Mouse (Mus musculus) fibroblast of lung, adult 2 months (primary cell): ENCODE results near the gene Cygb.
"Not testable (repeated sequence)": the region's sequence is repeated elsewhere in the genome, so short reads cannot be mapped to it uniquely, and the experiment has no call there.

ENCODE experiments used
- DNase-seq: peaks from one replicate; pipeline ENCODE4 v3.0.0-alpha.2; 2011; ENCODE audit warnings: low read depth

Cygb gene

DNA sequence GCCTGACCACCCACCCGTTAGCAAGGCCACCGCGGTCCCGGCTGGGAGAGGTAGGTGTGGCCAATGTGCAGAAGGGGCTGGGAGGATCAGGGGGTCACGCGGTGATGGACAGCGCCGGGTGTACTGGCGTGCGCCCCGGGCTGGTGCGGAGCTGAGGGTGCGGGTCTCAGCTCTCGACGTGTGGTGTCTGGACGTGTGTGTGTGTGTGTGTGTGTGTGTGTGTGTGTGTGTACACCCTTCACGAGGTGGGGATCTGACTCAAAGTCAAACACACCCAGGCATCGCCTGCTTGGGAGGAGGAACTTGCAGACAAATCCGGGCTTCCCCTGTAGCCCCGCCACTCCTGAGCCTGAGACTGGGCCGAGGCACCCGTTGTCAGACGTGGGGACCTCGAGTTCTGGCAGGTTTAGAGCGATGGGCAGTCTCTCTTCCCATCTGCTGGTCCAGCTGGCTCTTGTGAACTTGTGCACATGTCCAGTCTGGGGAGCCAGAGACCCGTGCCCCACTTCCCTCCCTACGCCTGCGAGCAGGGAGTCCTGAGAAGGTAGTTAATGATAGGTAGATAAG is at the start of gene Cygb:
Gene Cygb (minus strand): TSS at position 59 of the 567 bp plus-strand sequence.
- no peak for DNase-seq

DNA sequence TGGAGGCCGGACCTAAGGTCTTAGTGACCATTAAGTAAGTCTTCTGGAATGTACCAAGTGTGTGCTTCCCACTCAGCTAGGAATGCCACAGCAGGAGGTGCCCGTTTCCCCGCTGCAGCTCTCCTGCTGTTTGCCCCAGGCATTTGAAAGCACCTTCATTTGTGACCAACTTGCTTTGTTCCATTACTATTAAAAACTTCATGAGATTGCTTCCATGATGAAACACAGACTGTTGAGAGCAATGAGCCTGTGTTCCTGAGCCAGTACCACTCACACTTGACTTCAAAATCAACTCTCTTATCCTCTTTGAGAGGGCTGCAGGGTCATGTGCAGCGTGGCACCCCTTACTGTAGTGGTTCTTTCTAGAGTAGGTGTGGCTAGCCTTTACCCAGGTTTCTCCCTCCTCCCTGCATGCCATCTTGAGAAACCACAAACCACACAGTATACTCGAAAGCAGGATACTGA is 47.3 kb upstream of the Cygb start:
- DNase-seq = peak; percentile 30

DNA sequence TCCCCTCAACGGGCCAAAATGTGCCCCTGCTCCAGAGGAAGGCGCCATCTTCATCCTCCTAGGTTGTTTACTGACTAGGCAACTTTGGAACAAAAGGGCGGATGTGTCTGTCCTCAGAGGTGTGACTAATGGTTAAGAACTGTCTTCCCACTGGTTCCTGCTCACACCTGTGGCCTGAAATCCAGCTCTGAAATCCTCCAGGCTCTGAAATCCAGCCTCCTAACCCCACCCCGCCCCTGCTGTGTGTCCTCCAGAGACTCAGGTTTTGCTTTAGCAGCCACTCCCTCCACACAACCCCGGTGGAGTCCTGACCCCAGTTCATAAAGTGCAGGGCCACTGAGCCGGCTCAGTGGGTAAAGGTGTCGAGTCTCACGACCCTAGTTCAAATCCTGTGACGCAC is 43.4 kb upstream of the Cygb start:
- DNase-seq = no peak

DNA sequence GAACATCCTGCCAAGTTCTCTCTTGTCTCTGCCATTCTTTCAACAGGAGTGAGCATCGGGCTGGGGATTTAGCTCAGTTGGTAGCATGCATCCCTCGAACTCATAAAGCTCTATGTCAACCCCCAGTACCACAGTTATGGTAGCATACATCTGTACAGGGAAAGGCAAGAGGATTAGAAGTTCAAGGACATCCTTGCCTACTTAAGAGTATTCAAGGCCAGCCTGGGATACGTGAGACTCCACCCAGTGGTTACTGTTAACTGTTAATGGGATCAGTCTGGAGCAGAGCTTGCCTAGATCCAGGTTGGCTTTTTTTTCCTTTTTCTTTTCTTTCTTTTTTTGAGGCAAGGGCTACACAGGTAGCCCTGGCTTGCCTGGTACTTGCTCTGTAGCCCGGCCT is 42.3 kb upstream of the Cygb start:
- DNase-seq = no peak

DNA sequence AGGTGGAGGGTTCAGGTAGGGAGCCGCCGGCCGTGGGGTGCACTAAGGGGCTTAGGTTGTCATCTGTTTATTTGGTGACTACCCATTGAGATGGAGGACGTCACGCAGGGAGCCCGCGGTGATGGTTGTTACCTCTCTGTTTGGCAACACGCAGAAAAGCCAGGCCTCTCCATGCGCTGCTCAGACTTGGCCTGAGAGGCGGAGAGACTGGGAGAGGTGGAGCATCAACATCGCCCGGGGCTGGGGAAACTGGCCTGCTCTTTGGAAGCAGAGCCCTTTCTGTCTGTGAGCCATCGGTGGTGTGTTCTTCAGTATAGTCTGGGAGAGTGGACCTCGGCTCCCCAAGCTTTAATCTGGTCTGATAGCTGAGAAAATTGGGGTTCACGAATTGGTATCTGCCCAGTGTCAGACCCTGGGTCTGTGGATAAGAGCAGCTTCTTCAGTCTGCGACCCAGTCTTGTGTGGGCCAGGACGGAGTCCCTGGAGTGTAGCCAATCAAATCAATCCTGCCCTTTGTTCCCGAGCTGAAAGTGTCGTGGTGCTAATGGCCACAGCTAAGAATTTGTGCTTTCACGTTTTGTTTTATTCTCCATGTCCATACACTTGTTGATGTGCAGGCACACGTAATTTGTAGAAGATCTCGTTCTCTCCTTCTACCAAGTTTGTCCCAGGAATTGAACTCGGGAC is 41.2 kb upstream of the Cygb start:
- no peak for DNase-seq

DNA sequence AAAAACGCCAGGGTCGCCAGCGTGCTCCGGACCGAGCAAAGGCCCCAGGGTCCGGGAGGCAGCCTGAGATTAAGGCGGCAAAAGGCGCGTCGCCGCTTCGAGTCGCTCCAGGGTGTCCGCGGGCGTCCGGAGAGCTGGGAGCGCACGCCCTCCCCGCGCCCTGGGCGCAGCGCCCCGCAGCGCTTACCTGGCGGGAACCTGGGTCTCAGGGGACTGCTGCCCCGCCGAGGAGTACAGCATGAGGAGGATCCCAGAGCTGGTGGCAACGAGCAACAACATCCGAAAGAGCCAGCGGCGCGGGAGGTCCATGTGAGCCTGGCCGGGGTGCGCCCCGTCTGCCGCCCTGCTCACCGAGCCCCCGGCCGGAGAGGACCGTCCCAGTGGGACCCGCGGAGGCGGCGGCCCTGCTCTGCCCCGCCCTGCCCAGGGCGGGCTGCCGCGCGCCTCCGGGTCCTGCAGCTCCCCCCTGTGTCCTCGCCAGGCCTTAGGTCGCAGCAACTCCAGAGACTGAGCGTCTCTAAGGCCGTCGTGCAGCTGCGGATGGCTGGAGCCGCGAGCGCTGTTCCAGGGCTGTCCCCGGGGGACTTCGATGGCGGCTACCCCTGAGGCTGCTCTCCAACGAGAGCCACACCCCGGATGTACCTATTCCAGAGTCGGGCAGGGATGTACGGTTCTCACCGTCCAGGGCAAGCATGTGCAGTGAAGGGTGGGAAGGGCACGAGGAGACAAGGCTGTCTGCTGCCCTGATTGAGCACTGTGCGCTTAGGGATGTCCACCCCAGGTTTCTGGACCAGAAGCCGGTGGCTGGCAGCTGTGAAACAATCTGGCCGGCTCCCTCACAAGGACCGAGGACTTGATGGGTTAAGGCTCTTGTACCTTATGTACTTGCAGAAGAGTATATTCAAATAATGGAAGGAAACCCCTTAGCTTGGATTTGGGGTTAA is 40.4 kb upstream of the Cygb start:
- no peak for DNase-seq

DNA sequence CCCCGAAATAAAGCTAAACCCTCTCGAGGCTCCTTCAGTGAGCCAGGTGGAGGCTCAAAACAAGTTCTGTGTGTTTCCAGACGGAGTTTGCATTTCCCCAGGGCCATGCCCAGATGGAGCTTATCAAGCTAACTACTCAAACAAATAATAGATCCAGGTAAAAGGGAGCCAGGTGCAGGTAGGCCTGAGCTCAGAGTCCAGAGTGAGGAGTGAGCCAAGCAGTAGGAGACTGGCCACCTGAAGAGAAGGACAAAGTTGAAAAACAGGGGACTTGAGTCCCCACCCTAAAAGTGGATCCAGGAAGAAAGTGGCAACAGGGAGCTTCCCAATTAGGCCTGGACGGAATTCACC is 39.8 kb upstream of the Cygb start:
- DNase-seq = no peak

DNA sequence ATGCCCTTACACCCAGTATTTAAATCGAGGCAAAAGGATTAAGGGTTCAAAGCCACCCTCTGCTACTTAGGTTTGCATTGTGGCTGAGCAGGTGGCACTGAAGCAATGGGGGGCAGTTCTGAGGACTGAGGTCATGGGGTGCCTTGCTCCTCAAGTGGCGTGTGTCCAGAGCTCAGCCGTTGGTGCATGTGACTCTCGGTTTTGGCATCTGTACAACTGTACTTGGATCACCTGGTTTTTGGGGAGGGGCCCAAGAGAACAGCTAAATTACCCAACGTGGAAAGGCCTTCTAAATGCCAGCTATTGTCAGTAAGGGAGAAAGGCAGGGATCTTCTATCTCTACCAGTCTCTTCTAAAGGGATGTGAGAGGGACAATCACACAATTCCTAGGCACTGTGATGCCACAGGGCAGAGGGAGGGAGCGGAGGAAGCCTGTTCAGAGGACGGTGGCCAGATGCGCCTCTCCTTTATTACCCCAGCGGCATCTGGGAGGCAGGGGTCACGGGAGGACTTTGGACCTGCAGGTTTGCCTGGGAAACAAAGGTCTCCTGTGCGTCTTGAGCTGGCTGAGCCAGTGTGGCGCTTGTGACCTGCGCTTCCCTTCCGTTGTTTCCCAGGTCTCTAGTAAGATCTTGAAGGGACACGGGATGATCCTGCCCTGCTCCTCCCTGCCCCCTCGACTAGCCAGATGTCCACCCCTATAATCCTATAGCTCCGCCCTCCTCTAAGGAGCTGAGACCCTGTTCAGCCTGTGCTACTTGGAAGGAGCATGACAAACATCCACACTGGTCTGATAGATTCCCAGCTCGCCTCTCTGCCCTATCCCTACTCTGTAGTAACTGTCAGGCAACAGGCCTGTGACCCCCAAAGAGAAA is 36.8 kb upstream of the Cygb start:
- no peak for DNase-seq

DNA sequence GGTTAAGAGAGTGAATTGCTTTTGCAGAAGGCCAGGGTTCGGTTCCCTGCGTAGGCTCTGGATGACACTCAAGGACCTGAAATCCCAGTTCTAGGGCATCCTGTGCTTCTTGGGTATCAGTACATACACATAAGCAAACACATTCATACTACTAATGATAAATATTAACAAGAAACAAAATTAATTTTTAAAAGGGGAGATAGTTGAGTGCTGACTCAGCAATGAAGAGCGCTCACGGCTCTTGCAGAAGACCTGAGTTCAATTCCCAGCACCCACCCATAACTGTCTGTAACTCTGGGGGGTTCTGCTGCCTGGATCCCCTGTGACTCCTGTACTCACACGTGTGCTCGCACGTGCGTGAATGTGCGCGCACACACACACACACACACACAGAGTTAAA is 35.5 kb upstream of the Cygb start:
- no peak for DNase-seq

DNA sequence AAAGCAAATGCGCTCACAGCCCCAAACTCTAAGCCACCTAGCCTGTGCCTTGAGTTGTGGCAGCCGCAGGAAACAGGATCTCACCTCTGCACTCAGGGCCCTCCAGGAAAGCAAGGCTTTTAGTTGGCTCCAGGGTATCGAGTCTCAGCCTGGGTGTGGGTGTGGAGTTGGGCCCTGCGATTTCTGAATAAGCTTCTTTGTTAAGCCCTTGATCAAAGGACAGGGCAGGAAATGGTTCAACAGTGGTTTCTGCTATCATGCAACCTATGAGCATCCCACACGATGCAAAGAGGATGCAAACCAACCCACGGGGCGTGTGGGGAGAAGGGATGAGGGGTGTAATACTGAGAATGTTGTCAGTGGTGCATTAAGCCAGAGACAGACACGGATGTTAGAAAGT is 33.8 kb upstream of the Cygb start:
- no peak for DNase-seq

DNA sequence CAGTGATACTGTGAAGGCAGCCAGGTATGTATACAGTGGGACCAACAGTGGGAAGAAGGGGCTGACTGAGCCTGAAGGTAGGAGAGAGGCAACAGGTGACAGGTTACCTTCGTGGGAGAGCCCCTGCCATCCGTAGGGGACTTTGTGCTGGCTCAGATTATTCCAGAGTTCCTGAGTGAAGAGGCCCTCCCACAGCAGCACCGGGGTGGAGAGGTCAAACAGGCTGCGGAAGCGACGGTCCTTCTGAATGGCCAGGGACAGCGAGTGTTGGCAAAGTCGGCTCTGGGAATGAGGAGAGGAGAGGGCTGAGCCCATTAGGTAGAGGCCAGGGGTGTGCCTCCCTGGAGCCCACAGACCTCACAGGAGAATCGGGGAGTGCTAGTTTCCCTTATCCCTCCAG is 31.6 kb upstream of the Cygb start:
- no peak for DNase-seq

DNA sequence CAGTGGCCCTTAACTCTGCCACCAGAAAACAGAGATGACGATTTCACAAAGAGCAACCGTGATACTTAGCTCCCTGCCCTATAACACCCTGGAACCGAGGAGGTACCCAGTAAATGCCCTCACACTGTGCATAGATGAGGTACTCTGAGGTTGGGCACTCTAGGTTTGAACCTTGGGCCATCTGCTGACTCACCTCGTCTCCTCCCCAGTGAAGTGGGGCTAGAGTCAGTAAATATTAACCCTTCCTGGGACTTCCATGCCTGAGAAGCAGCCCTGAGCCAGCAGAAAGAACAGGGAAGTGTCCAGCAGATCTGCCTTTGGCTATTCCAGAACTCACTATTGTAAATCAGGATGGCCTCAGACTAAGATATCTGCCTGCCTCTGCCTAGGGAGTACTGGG is 29.7 kb upstream of the Cygb start:
- no peak for DNase-seq

DNA sequence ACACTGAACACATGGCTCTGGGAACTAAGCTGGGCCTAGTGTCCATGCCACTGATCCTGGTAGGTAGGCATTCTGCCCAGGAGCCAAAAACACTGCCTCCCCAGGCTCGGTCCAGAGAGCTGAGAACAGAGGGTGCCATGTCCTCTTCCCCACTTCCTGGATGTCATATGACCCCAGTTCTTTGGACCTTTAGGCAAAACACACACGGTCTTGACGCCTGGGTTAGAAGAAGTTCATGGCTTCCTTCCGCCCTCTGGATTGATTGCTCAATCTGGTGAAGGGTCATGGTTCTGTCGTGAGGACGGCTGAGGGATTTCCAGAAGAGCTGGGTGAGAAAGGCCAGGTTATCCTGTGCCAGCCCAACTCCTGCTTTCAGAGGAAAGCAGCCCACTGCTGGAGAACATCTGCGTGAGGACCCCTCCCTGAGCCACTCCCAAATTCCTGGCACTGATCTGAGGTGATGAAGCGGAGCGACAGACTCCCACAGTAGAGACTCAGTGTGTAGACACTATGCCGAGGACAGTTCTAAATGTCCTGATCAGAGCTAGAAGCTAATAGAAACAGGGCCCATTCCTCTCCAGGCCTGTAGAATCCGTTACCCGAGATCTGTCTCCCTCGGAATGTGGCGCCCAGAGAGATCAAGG is 28.5 kb upstream of the Cygb start:
- DNase-seq = no peak

DNA sequence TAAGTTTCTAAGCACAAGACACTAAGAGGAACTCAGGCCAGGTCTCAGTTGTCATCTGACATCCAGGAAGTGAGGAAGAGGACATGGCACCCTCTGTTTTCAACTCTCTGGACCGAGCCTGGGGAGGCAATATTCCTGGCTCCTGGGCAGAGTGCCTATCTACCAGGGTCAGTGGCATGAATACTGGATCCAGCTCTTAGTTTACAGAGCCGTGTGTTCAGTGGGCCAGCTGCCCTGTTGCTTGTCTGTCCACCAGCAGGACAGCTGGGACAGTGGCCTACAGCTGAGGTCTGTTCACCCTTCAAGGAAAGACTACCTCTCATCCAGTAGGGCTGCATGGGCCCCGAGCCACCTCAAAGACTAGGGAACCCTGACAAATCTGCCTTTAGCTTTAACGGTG is 27.0 kb upstream of the Cygb start:
- DNase-seq = no peak

DNA sequence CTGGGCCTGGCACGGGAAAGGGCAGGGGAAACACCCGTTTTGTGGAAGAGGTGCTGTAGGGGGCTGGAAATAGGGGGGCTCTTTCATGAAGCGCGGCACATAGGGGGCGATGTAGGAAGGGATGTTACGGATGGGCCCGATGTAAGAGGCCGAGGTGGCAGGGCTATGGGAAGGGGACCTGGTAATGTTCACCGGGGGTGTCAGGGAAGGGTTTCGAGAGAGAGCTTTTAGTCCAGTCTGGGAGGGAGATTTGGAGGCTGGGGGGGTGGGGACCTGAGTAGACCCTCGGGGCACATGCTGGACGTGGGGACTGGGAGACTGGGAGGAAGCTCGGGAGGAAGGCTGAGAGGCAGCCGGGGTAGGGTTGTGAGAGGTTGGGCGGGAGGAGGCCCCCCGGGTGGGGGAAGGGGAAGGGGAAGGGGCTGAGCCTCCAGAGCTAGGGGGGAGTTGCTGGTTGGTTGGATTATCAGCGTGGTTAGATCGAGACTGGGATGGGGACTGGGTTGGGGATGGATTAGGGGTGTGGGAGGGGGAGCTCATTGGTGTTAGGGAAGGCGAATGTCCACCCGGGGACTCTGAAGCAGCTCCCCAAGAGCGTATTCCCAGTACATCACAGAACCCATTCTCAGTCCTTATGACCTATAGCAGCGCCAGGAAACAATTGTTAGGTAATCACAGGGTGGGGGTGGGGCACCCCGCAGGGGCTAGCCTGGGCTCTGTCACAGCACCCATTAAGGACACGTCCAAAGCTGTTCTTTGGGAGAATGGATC is 26.4 kb upstream of the Cygb start:
- no peak for DNase-seq

DNA sequence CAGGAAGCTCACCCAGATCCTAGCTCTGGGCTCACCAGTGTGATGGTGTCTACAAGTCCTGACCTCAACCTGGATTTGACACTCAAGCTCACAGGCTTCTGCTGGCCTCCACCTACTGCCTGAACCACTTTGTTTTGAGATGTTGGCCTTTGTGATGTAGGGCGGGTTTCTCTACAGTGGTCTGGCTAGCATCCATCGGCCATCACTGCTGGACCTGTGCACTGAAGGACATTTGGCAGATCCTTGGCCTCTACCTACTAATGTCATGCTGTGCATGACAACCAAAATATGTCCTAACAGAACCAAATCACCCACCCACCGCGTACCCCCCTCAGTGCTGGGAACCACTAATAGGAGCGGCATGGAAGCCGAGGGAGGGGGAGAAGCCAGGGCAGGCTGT is 25.0 kb upstream of the Cygb start:
- no peak for DNase-seq

DNA sequence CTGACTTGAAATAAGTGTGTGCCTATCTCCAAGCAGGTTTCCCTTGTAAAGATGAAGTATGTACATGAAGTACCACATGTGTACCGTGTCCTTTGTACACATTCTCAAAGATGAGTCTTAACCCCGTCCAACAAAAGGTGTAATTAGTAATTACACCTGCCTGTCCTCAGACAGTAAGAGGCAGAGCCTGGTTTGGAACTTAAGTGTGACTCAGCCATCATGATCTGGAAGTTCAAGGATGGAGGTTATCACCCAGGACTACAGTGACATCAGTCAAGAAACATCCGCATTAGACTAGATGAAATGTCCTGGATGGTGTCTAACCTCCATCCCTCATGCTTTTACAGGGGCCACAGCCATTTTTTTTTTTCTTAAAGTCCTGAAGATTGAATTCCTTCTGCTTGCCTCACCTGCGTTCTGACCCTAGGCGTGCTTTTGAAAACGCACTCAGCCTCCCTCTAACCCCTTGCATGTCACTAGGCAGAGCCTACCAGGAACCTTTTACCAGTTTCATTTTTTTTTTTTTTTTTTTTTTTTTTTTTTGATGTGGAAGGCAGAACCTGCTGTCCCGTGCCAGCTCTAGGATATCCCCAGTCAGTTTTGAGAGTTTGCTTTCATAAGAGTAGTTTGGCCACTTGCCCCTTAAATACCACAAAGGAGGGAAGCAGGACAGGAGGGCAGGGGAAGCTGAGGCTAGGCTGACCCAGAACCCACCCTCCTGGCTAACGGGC is 23.8 kb upstream of the Cygb start:
- DNase-seq = no peak

DNA sequence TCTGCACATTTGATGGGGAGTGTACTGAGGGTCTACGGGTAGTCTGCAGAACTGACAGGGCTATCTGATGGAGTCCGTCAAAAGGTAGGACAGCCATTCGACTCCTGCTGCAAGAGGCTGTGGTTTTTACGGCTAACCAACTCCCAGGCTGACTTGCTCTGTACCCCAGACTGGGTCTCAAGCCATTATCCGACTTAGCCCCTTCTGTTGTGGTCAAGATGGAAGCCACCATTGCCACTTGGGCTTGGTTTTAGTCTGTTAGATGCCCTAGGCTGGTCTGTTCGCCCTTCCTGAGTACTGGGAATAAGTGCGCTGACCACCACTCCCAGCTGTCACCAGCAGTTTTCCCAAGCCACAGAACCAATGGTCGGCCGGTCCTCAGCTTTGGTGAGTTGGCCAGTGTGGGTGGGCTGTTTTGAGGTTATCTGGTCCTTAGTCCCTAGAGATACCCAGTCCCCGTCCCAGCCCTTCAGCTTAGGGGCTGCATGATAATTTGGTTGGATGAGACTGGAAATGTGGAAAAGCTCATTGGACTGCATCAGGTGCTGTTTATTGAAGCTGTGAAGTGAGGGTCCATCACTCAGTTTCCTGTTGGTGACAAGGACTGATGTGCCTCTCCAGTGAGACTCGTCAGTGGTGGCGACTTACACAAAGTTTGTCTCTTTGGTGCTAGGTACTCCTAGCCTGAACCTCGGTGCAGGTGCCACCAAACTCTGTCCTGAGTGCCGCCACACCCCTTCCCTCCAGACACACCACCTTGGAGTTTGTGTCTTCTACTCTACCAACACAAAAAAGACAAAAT is 22.3 kb upstream of the Cygb start:
- no peak for DNase-seq

DNA sequence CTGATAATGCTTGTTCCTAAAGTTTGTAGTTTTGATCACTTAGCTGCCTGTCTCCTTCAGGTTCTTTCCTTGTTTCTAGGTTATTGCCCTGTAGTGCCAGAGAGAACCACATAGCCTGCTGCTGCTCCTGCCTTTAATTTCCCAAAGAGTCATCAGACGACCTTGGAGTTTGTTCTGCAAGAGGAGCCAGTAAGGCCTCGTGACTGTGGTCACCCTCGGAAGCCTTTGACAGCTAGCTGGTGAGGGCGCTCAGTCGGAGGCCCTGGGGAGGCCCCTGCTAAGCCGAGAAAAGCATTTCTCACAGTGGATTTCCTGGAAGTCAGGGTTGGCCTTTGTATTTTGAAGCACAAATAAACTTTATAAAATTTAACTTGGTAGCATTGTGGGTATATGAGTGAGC is 21.3 kb upstream of the Cygb start:
- DNase-seq = not testable (repeated sequence)
